8 mouse cellular contexts compared by ENCODE assay signal in the genomic region with DNA sequence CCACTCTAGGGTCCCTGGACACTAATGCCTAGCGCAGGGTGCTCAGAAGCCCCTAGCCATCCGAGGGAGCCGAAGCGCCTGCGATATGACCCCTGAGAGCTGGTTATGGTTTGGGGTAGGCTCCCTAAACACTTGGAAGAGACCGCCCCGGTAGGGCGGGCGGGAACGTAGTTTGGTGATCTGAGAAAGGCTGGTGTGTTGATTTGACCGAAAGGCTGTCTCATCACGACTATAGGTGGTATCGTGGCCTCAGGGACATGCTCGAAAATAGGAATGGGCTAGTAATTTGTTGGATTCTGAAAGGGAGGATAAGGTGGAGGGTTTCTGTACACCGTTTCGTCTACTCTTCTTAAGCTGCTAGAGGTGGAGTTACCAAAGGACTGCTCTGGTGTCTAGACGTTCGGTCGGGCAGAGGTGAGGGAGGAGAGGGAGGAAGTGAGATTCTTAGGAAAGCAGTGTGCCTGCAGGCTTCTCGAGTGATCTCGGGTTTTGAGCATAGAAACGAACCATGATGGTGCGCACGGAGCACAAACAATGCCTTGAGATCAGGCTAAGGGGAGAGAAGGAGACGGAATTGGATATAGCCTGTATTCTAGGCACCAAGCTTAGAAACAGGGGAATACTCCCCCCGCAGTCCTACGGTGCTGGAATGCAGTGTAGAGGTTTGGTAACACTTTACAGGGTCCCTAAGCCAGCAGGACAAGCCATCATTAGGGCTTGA. TPM values are rescaled to one million over a fixed set of nuclear protein-coding genes. Genes with fewer than 3 reads are reported as not detected.
DNase-seq lines count a peak whose midpoint lies in the region; ATAC-seq and TF ChIP-seq lines count a peak whose summit lies in the region.

No protein-coding gene starts in this region.

- H3K4me1 ChIP-seq in thymus, adult 2 months (replicated peaks; ENCODE audit: control insufficient read depth, insufficient read depth, low read length): peaks cover 50% of the 10 kb centered on the region
- peaks cover 59% of the 10 kb centered on the region for H3K4me1 ChIP-seq in embryonic facial prominence, embryonic 13.5 days
- H3K4me1 ChIP-seq in hindbrain, embryonic 13.5 days (replicated peaks): peaks cover 76% of the 10 kb centered on the region
- H3K4me1 ChIP-seq in liver, embryonic 13.5 days (replicated peaks): peaks cover 80% of the 10 kb centered on the region
- peaks cover 32% of the 10 kb centered on the region for H3K4me1 ChIP-seq in neural tube, embryonic 14.5 days (ENCODE audit: control insufficient read depth, insufficient read depth, low read length)

- H3K27me3 ChIP-seq in thymus, adult 2 months (ENCODE audit: control insufficient read depth, insufficient read depth, low read length): no peaks in the 10 kb centered on the region
- no peaks in the 10 kb centered on the region for H3K27me3 ChIP-seq in embryonic facial prominence, embryonic 13.5 days
- H3K27me3 ChIP-seq in hindbrain, embryonic 13.5 days: 0 out of 2 replicates have a peak, but pooled peaks cover 2% of the 10 kb centered on the region
- no peaks in the 10 kb centered on the region for H3K27me3 ChIP-seq in liver, embryonic 13.5 days
- no peaks in the 10 kb centered on the region for H3K27me3 ChIP-seq in neural tube, embryonic 14.5 days (ENCODE audit: control insufficient read depth, insufficient read depth, low read length)

- no peak for TF ChIP-seq CTCF in thymus, adult 2 months (IDR thresholded peaks at IDR 0.05; ENCODE audit: borderline replicate concordance, control insufficient read depth, extremely low read depth, insufficient read depth, low read length, poor library complexity)

- H3K27ac ChIP-seq in thymus, adult 2 months (ENCODE audit: control insufficient read depth, insufficient read depth, low read length): peak overlapping the region; percentile 90
- H3K27ac ChIP-seq in embryonic facial prominence, embryonic 13.5 days: peak overlapping the region; percentile 94
- peak overlapping the region; percentile 82 for H3K27ac ChIP-seq in hindbrain, embryonic 13.5 days
- peak overlapping the region; percentile 93 for H3K27ac ChIP-seq in liver, embryonic 13.5 days
- peak overlapping the region; percentile 55 for H3K27ac ChIP-seq in neural tube, embryonic 14.5 days (ENCODE audit: low read depth, low read length)

- intact Hi-C loops in left cerebral cortex, postnatal 25 days (cut with DNase I): loop anchor here (2.0 to 5.0 kb wide), 3 partner anchors 29 to 322 kb away; a partner anchor contains a TSS

- no peaks in the 10 kb centered on the region for H3K36me3 ChIP-seq in thymus, adult 2 months (ENCODE audit: control insufficient read depth, insufficient read depth, low read length)
- H3K36me3 ChIP-seq in embryonic facial prominence, embryonic 13.5 days: peaks cover 26% of the 10 kb centered on the region
- peaks cover 18% of the 10 kb centered on the region for H3K36me3 ChIP-seq in hindbrain, embryonic 13.5 days
- H3K36me3 ChIP-seq in liver, embryonic 13.5 days: peaks cover 23% of the 10 kb centered on the region
- H3K36me3 ChIP-seq in neural tube, embryonic 14.5 days (ENCODE audit: control insufficient read depth, insufficient read depth, low read length): 0 out of 2 replicates have a peak, but pooled peaks cover 6% of the 10 kb centered on the region

- peak; percentile 49 for DNase-seq in thymus, adult 2 months
- no peak for DNase-seq in thymus, adult 18-20 months
- peak; percentile 50 for DNase-seq in liver, embryonic 13.5 days
- no peak for DNase-seq in left cerebral cortex, postnatal 25 days (ENCODE audit: low spot score in 2 of 2)
- no peak for DNase-seq in layer of hippocampus, adult 9-10 months (ENCODE audit: low spot score)

- TF ChIP-seq POLR2A in thymus, adult 2 months (IDR thresholded peaks at IDR 0.05; ENCODE audit: control insufficient read depth, extremely low read depth, insufficient read depth, low read length, poor library complexity): no peak

- WGBS in thymus, adult 2 months: 2% methylated on average over 27 of the region's 27 CpGs
- WGBS in embryonic facial prominence, embryonic 13.5 days: 1% methylated on average over 27 of the region's 27 CpGs
- 3% methylated on average over 27 of the region's 27 CpGs for WGBS in hindbrain, embryonic 13.5 days
- WGBS in liver, embryonic 13.5 days (ENCODE audit: insufficient replicate concordance): 2% methylated on average over 27 of the region's 27 CpGs
- 2% methylated on average over 27 of the region's 27 CpGs for WGBS in neural tube, embryonic 14.5 days

- H3K4me3 ChIP-seq in thymus, adult 2 months (ENCODE audit: control insufficient read depth, insufficient read depth, low read length): peak overlapping the region; percentile 51
- H3K4me3 ChIP-seq in embryonic facial prominence, embryonic 13.5 days: peak overlapping the region; percentile 67
- peak overlapping the region; percentile 47 for H3K4me3 ChIP-seq in hindbrain, embryonic 13.5 days
- peak overlapping the region; percentile 67 for H3K4me3 ChIP-seq in liver, embryonic 13.5 days (replicated peaks)
- H3K4me3 ChIP-seq in neural tube, embryonic 14.5 days (ENCODE audit: low read depth, low read length): peak overlapping the region; percentile 35

- ATAC-seq in embryonic facial prominence, embryonic 13.5 days (ENCODE audit: insufficient number of reproducible peaks, insufficient read depth, low FRiP score, low TSS enrichment, low read depth): no peak
- ATAC-seq in hindbrain, embryonic 13.5 days (ENCODE audit: low FRiP score): no peak
- no peak for ATAC-seq in liver, embryonic 13.5 days (ENCODE audit: low read depth)
- no peak for ATAC-seq in neural tube, embryonic 14.5 days (ENCODE audit: low read depth)

- peak overlapping the region; percentile 81 for H3K9ac ChIP-seq in embryonic facial prominence, embryonic 13.5 days
- peak overlapping the region; percentile 72 for H3K9ac ChIP-seq in hindbrain, embryonic 13.5 days
- peak overlapping the region; percentile 78 for H3K9ac ChIP-seq in liver, embryonic 13.5 days
- H3K9ac ChIP-seq in neural tube, embryonic 14.5 days (replicated peaks; ENCODE audit: low read depth, low read length): peak overlapping the region; percentile 33; the same call in 1 of the 2 replicates

- no peaks in the 10 kb centered on the region for H3K9me3 ChIP-seq in embryonic facial prominence, embryonic 13.5 days
- no peaks in the 10 kb centered on the region for H3K9me3 ChIP-seq in hindbrain, embryonic 13.5 days
- H3K9me3 ChIP-seq in liver, embryonic 13.5 days (replicated peaks): no peaks in the 10 kb centered on the region
- H3K9me3 ChIP-seq in neural tube, embryonic 14.5 days (ENCODE audit: control insufficient read depth, low read length): no peaks in the 10 kb centered on the region

- peak overlapping the region; percentile 98 for H3K4me2 ChIP-seq in embryonic facial prominence, embryonic 13.5 days
- H3K4me2 ChIP-seq in hindbrain, embryonic 13.5 days: peak overlapping the region; percentile 97
- peak overlapping the region; percentile 95 for H3K4me2 ChIP-seq in liver, embryonic 13.5 days
- peak overlapping the region; percentile 73 for H3K4me2 ChIP-seq in neural tube, embryonic 14.5 days (ENCODE audit: low read depth, low read length)

RNA-seq across cellular contexts. Expression of a gene that starts 0.7 kb away (rescaled TPM):
- polyA plus RNA-seq in thymus, adult 2 months (2012; rRNA removed): 28.0 and 29.6 TPM in 2 replicates
- 11.1 and 11.5 TPM in 2 replicates for polyA plus RNA-seq in embryonic facial prominence, embryonic 13.5 days (2015; fragmentation: Nextera tagmentation; extraction: Ambion mirVana)
- polyA plus RNA-seq in hindbrain, embryonic 13.5 days (2015; fragmentation: Nextera tagmentation; extraction: Ambion mirVana): 7.4 and 9.4 TPM in 2 replicates
- 1.9 TPM in 2 replicates for polyA plus RNA-seq in liver, embryonic 13.5 days (2015; fragmentation: Nextera tagmentation; extraction: Ambion mirVana)
- 6.5 and 9.4 TPM in 2 replicates for polyA plus RNA-seq in neural tube, embryonic 14.5 days (2014; fragmentation: Nextera tagmentation; extraction: Ambion mirVana)
- 100 to 1,000 TPM in 1 of 2 experiments, 10 to 100 TPM in 1; 98.9 to 108 TPM for total RNA-seq in left cerebral cortex, postnatal 25 days (2021)

RNA-seq across cellular contexts. Expression of a gene that starts 7.4 kb away (rescaled TPM):
- 159 and 175 TPM in 2 replicates for polyA plus RNA-seq in thymus, adult 2 months (2012; rRNA removed)
- 91.5 and 101 TPM in 2 replicates for polyA plus RNA-seq in embryonic facial prominence, embryonic 13.5 days (2015; fragmentation: Nextera tagmentation; extraction: Ambion mirVana)
- 217 and 227 TPM in 2 replicates for polyA plus RNA-seq in hindbrain, embryonic 13.5 days (2015; fragmentation: Nextera tagmentation; extraction: Ambion mirVana)
- polyA plus RNA-seq in liver, embryonic 13.5 days (2015; fragmentation: Nextera tagmentation; extraction: Ambion mirVana): 12.5 and 15.9 TPM in 2 replicates
- 337 and 385 TPM in 2 replicates for polyA plus RNA-seq in neural tube, embryonic 14.5 days (2014; fragmentation: Nextera tagmentation; extraction: Ambion mirVana)
- total RNA-seq in left cerebral cortex, postnatal 25 days (2021): 1,000 to 10,000 TPM; 1,099 to 1,151 TPM

RNA-seq across cellular contexts. Expression of a gene that starts 24.5 kb away (rescaled TPM):
- 0.69 and 1.1 TPM in 2 replicates for polyA plus RNA-seq in thymus, adult 2 months (2012; rRNA removed)
- polyA plus RNA-seq in embryonic facial prominence, embryonic 13.5 days (2015; fragmentation: Nextera tagmentation; extraction: Ambion mirVana): 0.44 and 0.47 TPM in 2 replicates
- polyA plus RNA-seq in hindbrain, embryonic 13.5 days (2015; fragmentation: Nextera tagmentation; extraction: Ambion mirVana): 0.26 and 0.35 TPM in 2 replicates
- 0.17 and 0.18 TPM in 2 replicates for polyA plus RNA-seq in liver, embryonic 13.5 days (2015; fragmentation: Nextera tagmentation; extraction: Ambion mirVana)
- 0.43 and 0.52 TPM in 2 replicates for polyA plus RNA-seq in neural tube, embryonic 14.5 days (2014; fragmentation: Nextera tagmentation; extraction: Ambion mirVana)
- total RNA-seq in left cerebral cortex, postnatal 25 days (2021): under 1 TPM; 0.39 to 0.48 TPM

RNA-seq across cellular contexts. Expression of a gene that starts 25.1 kb away (rescaled TPM):
- polyA plus RNA-seq in thymus, adult 2 months (2012; rRNA removed): 31.1 and 33.0 TPM in 2 replicates
- 47.2 and 48.2 TPM in 2 replicates for polyA plus RNA-seq in embryonic facial prominence, embryonic 13.5 days (2015; fragmentation: Nextera tagmentation; extraction: Ambion mirVana)
- 28.7 and 41.0 TPM in 2 replicates for polyA plus RNA-seq in hindbrain, embryonic 13.5 days (2015; fragmentation: Nextera tagmentation; extraction: Ambion mirVana)
- 30.8 and 31.7 TPM in 2 replicates for polyA plus RNA-seq in liver, embryonic 13.5 days (2015; fragmentation: Nextera tagmentation; extraction: Ambion mirVana)
- 24.7 and 27.7 TPM in 2 replicates for polyA plus RNA-seq in neural tube, embryonic 14.5 days (2014; fragmentation: Nextera tagmentation; extraction: Ambion mirVana)
- 10 to 100 TPM; 16.9 to 18.2 TPM for total RNA-seq in left cerebral cortex, postnatal 25 days (2021)

RNA-seq across cellular contexts. Expression of a gene that starts 26.7 kb away (rescaled TPM):
- polyA plus RNA-seq in thymus, adult 2 months (2012; rRNA removed): 0.65 and 1.3 TPM in 2 replicates
- polyA plus RNA-seq in embryonic facial prominence, embryonic 13.5 days (2015; fragmentation: Nextera tagmentation; extraction: Ambion mirVana): 0.13 and 0.17 TPM in 2 replicates
- polyA plus RNA-seq in hindbrain, embryonic 13.5 days (2015; fragmentation: Nextera tagmentation; extraction: Ambion mirVana): 0.13 and 0.25 TPM in 2 replicates
- polyA plus RNA-seq in liver, embryonic 13.5 days (2015; fragmentation: Nextera tagmentation; extraction: Ambion mirVana): 0.09 TPM in 1 of 2 replicates, not detected in the other
- polyA plus RNA-seq in neural tube, embryonic 14.5 days (2014; fragmentation: Nextera tagmentation; extraction: Ambion mirVana): 0.33 and 0.48 TPM in 2 replicates
- total RNA-seq in left cerebral cortex, postnatal 25 days (2021): 1 to 10 TPM in 1 of 2 experiments, under 1 TPM in 1; 0.44 to 1.1 TPM

Comparison
In these comparisons a context has a peak if more than half of its experiments do, and no peak if none do; other contexts are left out.
1. DNase-seq: peak in thymus, adult 2 months (single experiment) and liver, embryonic 13.5 days (single experiment); none in thymus, adult 18-20 months (0 of 2), left cerebral cortex, postnatal 25 days (0 of 2) and layer of hippocampus, adult 9-10 months (single experiment).
2. Peak in every context shown above with its lines, with median percentiles within 50 percentile points of each other: H3K27ac ChIP-seq, H3K4me3 ChIP-seq, H3K4me2 ChIP-seq and H3K9ac ChIP-seq.